Mouse (Mus musculus) urinary bladder, postnatal 4 days (tissue): ENCODE measurements at regions not wholly inside any gene's neighbourhood (a gene's known extent, or its start where the extent isn't known, plus 50 kb on each side); places are given as distances from the start of the nearest gene placed in this dataset.

ENCODE experiments used
- DNase-seq, 2 experiments: peaks; one replicate each; pipeline ENCODE4 v3.0.0; 2021 to 2022; ENCODE audit warnings: low spot score in 2 of 2

DNA sequence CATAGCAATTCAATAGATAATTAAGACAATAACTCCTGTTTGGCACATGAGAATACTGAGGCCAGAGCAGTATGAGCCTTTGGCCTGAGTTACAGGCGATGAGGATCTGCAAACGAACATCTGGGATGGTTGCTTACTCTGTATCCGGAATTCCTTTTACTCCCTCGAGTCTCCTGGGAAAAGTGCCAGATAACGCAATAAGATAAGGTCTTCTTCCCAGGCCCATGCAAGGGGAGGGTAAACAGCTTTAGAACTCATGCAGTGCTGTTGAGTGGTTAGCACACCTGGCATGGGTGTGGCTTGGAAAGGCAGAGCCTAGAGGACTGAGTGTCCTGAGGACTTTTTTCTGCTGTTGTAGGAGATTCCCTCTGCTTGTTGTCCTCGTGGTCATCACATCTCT is 598.2 kb downstream of the 9430069I07Rik start:
- no peak for DNase-seq

GRCm38 (mm10) chr15:33758771-33759170 is 598.9 kb downstream of the 9430069I07Rik start:
- DNase-seq: no peak
